Mouse (Mus musculus) neutrophil, adult 5-6 weeks (primary cell): ENCODE results near the gene Mapkapk2. TPM values are rescaled to one million over a fixed set of nuclear protein-coding genes. Genes with fewer than 3 reads are reported as not detected.
"Not testable (repeated sequence)": the region's sequence is repeated elsewhere in the genome, so short reads cannot be mapped to it uniquely, and the experiment has no call there.

Experiments
- ATAC-seq: fragments of 151-379, 151-347 bp; 2 replicates; pipeline ENCODE4 v1.8.0; 2017; ENCODE audit warnings: mild to moderate bottlenecking, moderate TSS enrichment; ENCODE audit not compliant: insufficient number of reproducible peaks, poor library complexity, low FRiP score, severe bottlenecking; ENCODE audit errors: extremely low read depth
- total RNA-seq: library from RNA; stranded (forward); fragments of 200-1000 nt; gene quantifications from 2 replicates; pipeline ENCODE4 v1.2.3, GENCODE M21; 2017

The Mapkapk2 gene
- 103 and 112 TPM in 2 replicates for total RNA-seq

GRCm38 (mm10) chr1:131097700-131098094, at the start of gene Mapkapk2:
Mapkapk2 (minus strand) TSS chr1:131097826.
- peak; percentile 92 for ATAC-seq

GRCm38 (mm10) chr1:131146181-131146614, 48.6 kb upstream of the Mapkapk2 start:
- ATAC-seq, result peak; percentile 97

- ATAC-seq, result not testable (repeated sequence)
Observed at GRCm38 (mm10) chr1:131145222-131145621, 47.6 kb upstream of the Mapkapk2 start.

GRCm38 (mm10) chr1:131142472-131142871, 44.8 kb upstream of the Mapkapk2 start:
- ATAC-seq, result no peak

GRCm38 (mm10) chr1:131141449-131141848, 43.8 kb upstream of the Mapkapk2 start:
- no peak for ATAC-seq

GRCm38 (mm10) chr1:131139102-131140095, 41.8 kb upstream of the Mapkapk2 start:
- no peak for ATAC-seq

- peak; percentile 92 for ATAC-seq
Observed at GRCm38 (mm10) chr1:131138191-131139016, 40.8 kb upstream of the Mapkapk2 start, which contains the start of gene Dyrk3. Dyrk3 (minus strand) TSS chr1:131138340.

- no peak for ATAC-seq
Observed at GRCm38 (mm10) chr1:131137717-131138118, 40.1 kb upstream of the Mapkapk2 start.

- no peak for ATAC-seq
Observed at GRCm38 (mm10) chr1:131137111-131137510, 39.5 kb upstream of the Mapkapk2 start.

- ATAC-seq, result no peak
Observed at GRCm38 (mm10) chr1:131135960-131136629, 38.5 kb upstream of the Mapkapk2 start.

GRCm38 (mm10) chr1:131134942-131135522, 37.4 kb upstream of the Mapkapk2 start:
- no peak for ATAC-seq

GRCm38 (mm10) chr1:131134231-131134630, 36.6 kb upstream of the Mapkapk2 start:
- no peak for ATAC-seq

GRCm38 (mm10) chr1:131125987-131126744, 28.5 kb upstream of the Mapkapk2 start:
- ATAC-seq, result no peak

- no peak for ATAC-seq
Observed at GRCm38 (mm10) chr1:131123522-131124265, 26.1 kb upstream of the Mapkapk2 start.

GRCm38 (mm10) chr1:131121987-131122386, 24.4 kb upstream of the Mapkapk2 start:
- ATAC-seq, result no peak

GRCm38 (mm10) chr1:131119026-131119425, 21.4 kb upstream of the Mapkapk2 start:
- peak; percentile 80 for ATAC-seq

- no peak for ATAC-seq
Observed at GRCm38 (mm10) chr1:131118530-131118929, 20.9 kb upstream of the Mapkapk2 start.
